Mouse (Mus musculus) CD4-positive helper T cell, adult 2 months (primary cell): ENCODE data around the gene Col1a1.

Experiments
- DNase-seq: peaks from one replicate; pipeline ENCODE4 v3.0.0-alpha.2; 2012; ENCODE audit warnings: low read depth, missing footprints, low spot score

Col1a1 gene

GRCm38 (mm10) chr11:94974951-94975350, 38.9 kb downstream of the Col1a1 start:
- DNase-seq = no peak

GRCm38 (mm10) chr11:94976199-94976598, 40.2 kb downstream of the Col1a1 start, which contains the start of gene Sgca:
TSS of gene Sgca (minus strand) at chr11:94976327.
- no peak for DNase-seq

GRCm38 (mm10) chr11:94978178-94978915, 42.3 kb downstream of the Col1a1 start:
- DNase-seq = no peak

- peak; percentile 92 for DNase-seq
Observed at GRCm38 (mm10) chr11:94978947-94979346, 42.9 kb downstream of the Col1a1 start.

GRCm38 (mm10) chr11:94979462-94980179, 43.6 kb downstream of the Col1a1 start:
- DNase-seq = no peak

- no peak for DNase-seq
Observed at GRCm38 (mm10) chr11:94985140-94985539, 49.1 kb downstream of the Col1a1 start.

GRCm38 (mm10) chr11:94985822-94986221, 49.8 kb downstream of the Col1a1 start:
- no peak for DNase-seq

- DNase-seq = no peak
Observed at GRCm38 (mm10) chr11:94986435-94986834, 50.4 kb downstream of the Col1a1 start.

- DNase-seq = no peak
Observed at GRCm38 (mm10) chr11:94987341-94987740, 51.3 kb downstream of the Col1a1 start.

- DNase-seq = no peak
Observed at GRCm38 (mm10) chr11:94987851-94988250, 51.8 kb downstream of the Col1a1 start.

- no peak for DNase-seq
Observed at GRCm38 (mm10) chr11:94988780-94989561, 52.9 kb downstream of the Col1a1 start.

- peak; percentile 87 for DNase-seq
Observed at GRCm38 (mm10) chr11:94989562-94990017, 53.6 kb downstream of the Col1a1 start.

GRCm38 (mm10) chr11:94990102-94990748, 54.2 kb downstream of the Col1a1 start:
- no peak for DNase-seq

GRCm38 (mm10) chr11:94990749-94991577, 54.9 kb downstream of the Col1a1 start, which contains the start of gene Ppp1r9b:
TSS of gene Ppp1r9b (plus strand) at chr11:94991035.
- DNase-seq = peak; percentile 91

GRCm38 (mm10) chr11:94991641-94992479, 55.8 kb downstream of the Col1a1 start:
- DNase-seq = peak; percentile 63

- no peak for DNase-seq
Observed at GRCm38 (mm10) chr11:94992480-94992753, 56.4 kb downstream of the Col1a1 start.

GRCm38 (mm10) chr11:94992754-94993606, 57.0 kb downstream of the Col1a1 start:
- peak; percentile 60 for DNase-seq

- no peak for DNase-seq
Observed at GRCm38 (mm10) chr11:94994208-94994814, 58.3 kb downstream of the Col1a1 start.
